Mouse (Mus musculus): ENCODE measurements at regions not wholly inside any gene's neighbourhood (a gene's known extent, or its start where the extent isn't known, plus 50 kb on each side); places are given as distances from the start of the nearest gene placed in this dataset. TPM values are rescaled to one million over a fixed set of nuclear protein-coding genes. Genes with fewer than 3 reads are reported as not detected.

MicroRNAs encoded in the stretch of these regions (microRNA counts, 519-probe panel; counts per million panel counts)
- microRNA mmu-miR-221 (not detected), microRNA mmu-miR-222 (not detected)

Small RNAs in the stretch of these regions (microRNA-seq; reads per million reads assigned to microRNA genes)
- gene Mir221 = 190 reads per million, percentile 54 among the genes with 10 or more reads in this experiment
- 62.0 reads per million, percentile 38 among the genes with 10 or more reads in this experiment for gene Mir222
